In genomic region chr15:78982658-78983435, GRCm38 (mm10) we compare ENCODE assay signal across 8 mouse cellular contexts. TPM values are rescaled to one million over a fixed set of nuclear protein-coding genes. Genes with fewer than 3 reads are reported as not detected.
A peak's percentile ranks its signal among the peaks of the same experiment; 100 is the strongest.
DNase-seq lines count a peak whose midpoint lies in the region; ATAC-seq lines count a peak whose summit lies in the region.

No protein-coding gene starts in this region.

- H3K36me3 ChIP-seq in forebrain, embryonic 14.5 days (ENCODE audit: control insufficient read depth, insufficient read depth, low read length), result peaks cover 14% of the 10 kb centered on the region; the same call in 1 of the 2 replicates

- H3K27ac ChIP-seq in forebrain, embryonic 14.5 days (ENCODE audit: low read depth, low read length), result peak overlapping the region; percentile 46; the same call in 1 of the 2 replicates

- H3K27me3 ChIP-seq in forebrain, embryonic 14.5 days (replicated peaks; ENCODE audit: control insufficient read depth, insufficient read depth, low read length), result no peaks in the 10 kb centered on the region

- H3K9me3 ChIP-seq in forebrain, embryonic 14.5 days (replicated peaks; ENCODE audit: control insufficient read depth, low read length), result no peaks in the 10 kb centered on the region

- DNase-seq in Muller cell, postnatal 12 days (ENCODE audit: inconsistent ontology term), result peak; percentile 98
- peak; percentile 80 to 82 for DNase-seq in cerebellum, adult 18-20 months
- DNase-seq in forebrain, embryonic 14.5 days (ENCODE audit: low spot score), result peak; percentile 89
- peak; percentile 54 to 72 for DNase-seq in layer of hippocampus, postnatal 10 days (ENCODE audit: low spot score in 2 of 2)
- peak; percentile 94 for DNase-seq in lung, postnatal 25 days (ENCODE audit: low spot score)
- DNase-seq in ovary, postnatal 36 days (ENCODE audit: low spot score), result peak; percentile 89
- peak; percentile 89 for DNase-seq in thymus, postnatal 14 days

- H3K4me3 ChIP-seq in forebrain, embryonic 14.5 days (ENCODE audit: low read depth, low read length), result peak overlapping the region; percentile 58

- ATAC-seq in forebrain, embryonic 14.5 days, result peak; percentile 88
- ATAC-seq in hematopoietic stem cell, adult 5-6 weeks (replicated peaks in 1 of 2; ENCODE audit: insufficient read depth in 1 of 2, low FRiP score in 2 of 2, low TSS enrichment in 1 of 2, low read depth in 1 of 2, poor library complexity in 2 of 2, severe bottlenecking in 2 of 2), result peak; percentile 81 to 84

- under 1% methylated on average over 49 of the region's 67 CpGs for WGBS in forebrain, embryonic 14.5 days

- peaks cover 14% of the 10 kb centered on the region for H3K4me1 ChIP-seq in forebrain, embryonic 14.5 days (ENCODE audit: control insufficient read depth, insufficient read depth, low read length)

- H3K4me2 ChIP-seq in forebrain, embryonic 14.5 days (ENCODE audit: low read length), result peak overlapping the region; percentile 77

- peak overlapping the region; percentile 67 for H3K9ac ChIP-seq in forebrain, embryonic 14.5 days (ENCODE audit: low read length)

RNA-seq across cellular contexts. Expression of gene Triobp, which starts 35.3 kb away (rescaled TPM):
- polyA plus RNA-seq in forebrain, embryonic 14.5 days (2014; fragmentation: Nextera tagmentation; extraction: Ambion mirVana), result 29.3 and 38.7 TPM in 2 replicates
- 28.3 and 39.2 TPM in 2 replicates for total RNA-seq in hematopoietic stem cell, adult 5-6 weeks (2017)
- 10 to 100 TPM; 26.4 to 28.9 TPM for total RNA-seq in layer of hippocampus, postnatal 10 days (2021)

RNA-seq across cellular contexts. Expression of gene H1f0, which starts 45.4 kb away (rescaled TPM):
- polyA plus RNA-seq in forebrain, embryonic 14.5 days (2014; fragmentation: Nextera tagmentation; extraction: Ambion mirVana), result 155 and 238 TPM in 2 replicates
- 75.7 and 76.0 TPM in 2 replicates for total RNA-seq in hematopoietic stem cell, adult 5-6 weeks (2017)
- 10 to 100 TPM; 80.6 to 80.7 TPM for total RNA-seq in layer of hippocampus, postnatal 10 days (2021)

RNA-seq across cellular contexts. Expression of gene Nol12, which starts 48.1 kb away (rescaled TPM):
- polyA plus RNA-seq in forebrain, embryonic 14.5 days (2014; fragmentation: Nextera tagmentation; extraction: Ambion mirVana), result 63.4 and 73.8 TPM in 2 replicates
- total RNA-seq in hematopoietic stem cell, adult 5-6 weeks (2017), result 23.7 and 37.5 TPM in 2 replicates
- 10 to 100 TPM; 43.0 to 43.2 TPM for total RNA-seq in layer of hippocampus, postnatal 10 days (2021)

RNA-seq across cellular contexts. Expression of gene Lgals1, which starts 56.3 kb away (rescaled TPM):
- polyA plus RNA-seq in forebrain, embryonic 14.5 days (2014; fragmentation: Nextera tagmentation; extraction: Ambion mirVana), result 89.0 and 98.0 TPM in 2 replicates
- total RNA-seq in hematopoietic stem cell, adult 5-6 weeks (2017), result 77.1 and 108 TPM in 2 replicates
- 10 to 100 TPM; 31.2 to 37.7 TPM for total RNA-seq in layer of hippocampus, postnatal 10 days (2021)

RNA-seq across cellular contexts. Expression of gene Galr3, which starts 58.8 kb away (rescaled TPM):
- polyA plus RNA-seq in forebrain, embryonic 14.5 days (2014; fragmentation: Nextera tagmentation; extraction: Ambion mirVana), result not detected in 2 replicates
- 1.5 and 1.7 TPM in 2 replicates for total RNA-seq in hematopoietic stem cell, adult 5-6 weeks (2017)
- under 1 TPM; 0.33 to 0.48 TPM for total RNA-seq in layer of hippocampus, postnatal 10 days (2021)

Comparison
In these comparisons a context has a peak if more than half of its experiments do, and no peak if none do; other contexts are left out.
1. Peak in every context shown above with its lines: DNase-seq, ATAC-seq, H3K4me3 ChIP-seq and H3K27ac ChIP-seq.